Mouse (Mus musculus) hindbrain, embryonic 15.5 days (tissue): ENCODE measurements around the gene Hist1h2bh. TPM values are rescaled to one million over a fixed set of nuclear protein-coding genes. Genes with fewer than 3 reads are reported as not detected.
"Not testable (repeated sequence)": the region's sequence is repeated elsewhere in the genome, so short reads cannot be mapped to it uniquely, and the experiment has no call there.

ENCODE experiments used
- ATAC-seq: fragments of 200-750 bp; cut with Nextera tagmentation; 2 replicates; pipeline ENCODE4 v1.8.0; 2017; ENCODE audit warnings: low read depth, moderate number of reproducible peaks, moderate TSS enrichment; ENCODE audit not compliant: low FRiP score
- H3K27ac ChIP-seq: fragments of 300-500 bp; sonication (generic); replicated peaks from 2 replicates; pipeline ENCODE4 v1.5.1; 2015; ENCODE audit warnings: mild to moderate bottlenecking, inconsistent platforms
- H3K27me3 ChIP-seq: fragments of 300-500 bp; sonication (generic); 2 replicates; pipeline ENCODE4 v1.6.1; 2015; ENCODE audit warnings: control low read depth, inconsistent platforms
- H3K36me3 ChIP-seq: fragments of 300-500 bp; sonication (generic); 2 replicates; pipeline ENCODE4 v1.6.1; 2015; ENCODE audit warnings: control low read depth, inconsistent platforms
- H3K4me1 ChIP-seq: fragments of 300-500 bp; sonication (generic); replicated peaks from 2 replicates; pipeline ENCODE4 v1.6.1; 2015; ENCODE audit warnings: control low read depth, inconsistent platforms
- H3K4me2 ChIP-seq: fragments of 300-500 bp; sonication (generic); 2 replicates; pipeline ENCODE4 v1.6.1; 2015; ENCODE audit warnings: moderate library complexity, mild to moderate bottlenecking, inconsistent platforms
- H3K4me3 ChIP-seq: fragments of 300-500 bp; sonication (generic); 2 replicates; pipeline ENCODE4 v1.5.1; 2015; ENCODE audit warnings: mild to moderate bottlenecking, inconsistent platforms
- H3K9ac ChIP-seq: fragments of 300-500 bp; sonication (generic); 2 replicates; pipeline ENCODE4 v1.6.1; 2015; ENCODE audit warnings: inconsistent platforms
- H3K9me3 ChIP-seq: fragments of 300-500 bp; sonication (generic); 2 replicates; pipeline ENCODE4 v1.6.1; 2016; ENCODE audit warnings: control low read depth, inconsistent platforms
- WGBS: fragments of 180-500 bp; shearing (Covaris S2); methylation state at CpG from one replicate; pipeline ENCODE4 v1.1.7; 2015; 5-methylcytosine and 5-hydroxymethylcytosine counted together
- polyA plus RNA-seq: library from polyadenylated mRNA; unstranded; fragments of >200 nt; fragmentation: Nextera tagmentation; extraction: Ambion mirVana; gene quantifications from 2 replicates; pipeline ENCODE4 v1.2.1, GENCODE M21; 2015

Gene Hist1h2bh
- polyA plus RNA-seq, 1 experiment from 2014 or later = 0.19 TPM

- Histone ChIP-seq H3K27ac (0 out of 2 replicates have a peak overlapping the region, but pooled peaks have one; percentile 77), H3K9ac (peak overlapping the region; percentile 40)
- ATAC-seq = not testable (repeated sequence)
Observed at GRCm38 (mm10) chr13:23542225-23542980, 789 bp downstream of the Hist1h2bh start.

GRCm38 (mm10) chr13:23541497-23541896 is 1.7 kb downstream of the Hist1h2bh start:
- H3K9ac ChIP-seq = no peak overlapping the region
- H3K36me3 ChIP-seq = no peaks in the 10 kb centered on the region
- H3K9me3 ChIP-seq = no peaks in the 10 kb centered on the region
- no peak overlapping the region for H3K4me3 ChIP-seq
- no peak overlapping the region for H3K4me2 ChIP-seq
- 81% methylated on average over 3 of the region's 3 CpGs for WGBS
- no peaks in the 10 kb centered on the region for H3K27me3 ChIP-seq
- no peak overlapping the region for H3K27ac ChIP-seq
- peaks cover 8% of the 10 kb centered on the region for H3K4me1 ChIP-seq
- no peak for ATAC-seq

More at GRCm38 (mm10) chr13:23542225-23542980, 789 bp downstream of the Hist1h2bh start:
- Histone ChIP-seq H3K4me2 (peak overlapping the region; percentile 87), H3K4me3 (peak overlapping the region; percentile 49)
- H3K27me3 ChIP-seq, H3K4me1 ChIP-seq, H3K9me3 ChIP-seq, H3K36me3 ChIP-seq: not testable (repeated sequence)
- WGBS = 3% methylated on average over 3 of the region's 3 CpGs

- 70% methylated on average over 1 of the region's 1 CpGs for WGBS
- not testable (repeated sequence) for ATAC-seq, H3K36me3 ChIP-seq, H3K9me3 ChIP-seq, H3K4me3 ChIP-seq, H3K4me2 ChIP-seq, H3K27ac ChIP-seq, H3K9ac ChIP-seq, H3K27me3 ChIP-seq
- H3K4me1 ChIP-seq = peaks cover 12% of the 10 kb centered on the region
Observed at GRCm38 (mm10) chr13:23539821-23540220, 3.4 kb downstream of the Hist1h2bh start.

- H3K27ac ChIP-seq = no peak overlapping the region
- H3K27me3 ChIP-seq = no peaks in the 10 kb centered on the region
- no peak overlapping the region for H3K4me3 ChIP-seq
- H3K36me3 ChIP-seq = no peaks in the 10 kb centered on the region
- H3K9me3 ChIP-seq = no peaks in the 10 kb centered on the region
- 78% methylated on average over 5 of the region's 5 CpGs for WGBS
- peaks cover 21% of the 10 kb centered on the region for H3K4me1 ChIP-seq
- H3K4me2 ChIP-seq = no peak overlapping the region
- no peak overlapping the region for H3K9ac ChIP-seq
- no peak for ATAC-seq
Observed at GRCm38 (mm10) chr13:23538249-23538648, 4.9 kb downstream of the Hist1h2bh start.

GRCm38 (mm10) chr13:23537006-23537710 is 6.0 kb downstream of the Hist1h2bh start:
- Histone ChIP-seq H3K27ac (no peak overlapping the region), H3K4me1 (peaks cover 27% of the 10 kb centered on the region), H3K4me3 (no peak overlapping the region), H3K27me3 (no peaks in the 10 kb centered on the region), H3K9me3 (no peaks in the 10 kb centered on the region), H3K9ac (no peak overlapping the region), H3K4me2 (peak overlapping the region; percentile 89), H3K36me3 (no peaks in the 10 kb centered on the region)
- WGBS = 83% methylated on average over 3 of the region's 3 CpGs
- no peak for ATAC-seq

- no peak for ATAC-seq
- no peaks in the 10 kb centered on the region for H3K9me3 ChIP-seq
- no peaks in the 10 kb centered on the region for H3K36me3 ChIP-seq
- H3K27ac ChIP-seq = no peak overlapping the region
- H3K4me1 ChIP-seq = peaks cover 30% of the 10 kb centered on the region
- no peaks in the 10 kb centered on the region for H3K27me3 ChIP-seq
- whole genome bisulfite sequencing = 20% methylated on average over 7 of the region's 7 CpGs
- peak overlapping the region; percentile 89 for H3K4me2 ChIP-seq
- H3K4me3 ChIP-seq = peak overlapping the region; percentile 52
- H3K9ac ChIP-seq = 0 out of 2 replicates have a peak overlapping the region, but pooled peaks have one; percentile 10
Observed at GRCm38 (mm10) chr13:23536076-23536822, 6.9 kb downstream of the Hist1h2bh start.

GRCm38 (mm10) chr13:23535137-23536075 is 7.8 kb downstream of the Hist1h2bh start, which contains the start of gene Hist1h3g:
Hist1h3g (plus strand) TSS chr13:23535422.
- under 1% methylated on average over 49 of the region's 62 CpGs for WGBS
- Histone ChIP-seq H3K4me1 (peaks cover 30% of the 10 kb centered on the region), H3K27ac (peak within 1 kb of the TSS; percentile 74), H3K9ac (peak within 1 kb of the TSS; percentile 36), H3K4me2 (peak within 1 kb of the TSS; percentile 89), H3K4me3 (peak within 1 kb of the TSS; percentile 52)
- H3K36me3 ChIP-seq, H3K9me3 ChIP-seq, H3K27me3 ChIP-seq: not testable (repeated sequence)
- peak; percentile 94 for ATAC-seq

- Histone ChIP-seq H3K9me3 (no peaks in the 10 kb centered on the region), H3K4me1 (peaks cover 37% of the 10 kb centered on the region), H3K36me3 (no peaks in the 10 kb centered on the region), H3K27ac (peak overlapping the region; percentile 74), H3K4me2 (peak overlapping the region; percentile 89), H3K9ac (peak overlapping the region; percentile 36), H3K4me3 (peak overlapping the region; percentile 52), H3K27me3 (no peaks in the 10 kb centered on the region)
- ATAC-seq = peak; percentile 3; the same call in 1 of the 2 replicates
- under 1% methylated on average over 15 of the region's 15 CpGs for WGBS
Observed at GRCm38 (mm10) chr13:23534368-23535131, 8.6 kb downstream of the Hist1h2bh start.

- not testable (repeated sequence) for H3K9me3 ChIP-seq
- WGBS = 0% methylated on average over 32 of the region's 53 CpGs
Observed at GRCm38 (mm10) chr13:23533560-23534367, 9.4 kb downstream of the Hist1h2bh start, which contains the start of gene Hist1h2af. Hist1h2af (plus strand) TSS chr13:23533906.

More at GRCm38 (mm10) chr13:23533560-23534367, 9.4 kb downstream of the Hist1h2bh start, which contains the start of gene Hist1h2af:
- H3K4me2 ChIP-seq = peak within 1 kb of the TSS; percentile 89
- H3K9ac ChIP-seq = peak within 1 kb of the TSS; percentile 36
- not testable (repeated sequence) for H3K36me3 ChIP-seq, H3K27me3 ChIP-seq
- peak; percentile 40 for ATAC-seq
- H3K4me3 ChIP-seq = peak within 1 kb of the TSS; percentile 52
- peak within 1 kb of the TSS; percentile 96 for H3K27ac ChIP-seq
- H3K4me1 ChIP-seq = peaks cover 43% of the 10 kb centered on the region
